In the genomic region with DNA sequence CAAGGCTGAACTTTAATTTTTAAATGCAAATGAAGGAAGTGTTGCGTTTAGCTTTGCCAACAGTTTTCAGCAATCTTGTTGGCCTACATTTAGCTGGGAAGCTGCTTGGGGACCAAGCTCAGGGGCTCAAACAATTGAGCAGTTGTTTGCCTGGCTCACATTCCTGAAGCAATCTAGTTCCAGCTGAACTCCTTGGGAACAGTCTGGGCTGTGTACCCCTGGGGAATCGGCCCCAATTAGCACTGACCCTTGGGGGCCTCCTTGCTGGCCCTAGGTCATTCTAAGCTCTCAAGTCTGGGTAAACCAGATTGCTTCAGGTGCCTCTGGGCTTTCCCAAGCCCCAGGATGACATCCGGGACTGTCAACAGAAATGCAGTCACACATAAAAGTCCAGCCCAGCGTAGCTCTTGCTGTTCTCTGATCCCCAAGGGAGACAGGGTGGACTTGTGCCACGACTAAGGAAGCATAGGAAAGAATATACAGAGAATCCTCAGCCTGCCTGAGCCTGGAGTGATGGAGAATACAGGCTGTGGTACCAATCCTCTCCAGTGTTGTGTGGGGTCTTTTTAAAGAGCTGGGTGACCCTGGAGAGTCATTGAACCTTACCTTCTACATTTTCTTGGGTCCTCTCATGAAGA, we compare ENCODE assay signal across 8 mouse cellular contexts.
DNase-seq lines count a peak whose midpoint lies in the region; ATAC-seq lines count a peak whose summit lies in the region.

No protein-coding gene starts in this region.

- no peaks in the 10 kb centered on the region for H3K36me3 ChIP-seq in heart, embryonic 11.5 days (ENCODE audit: control insufficient read depth, insufficient read depth, low read length)
- H3K36me3 ChIP-seq in forebrain, embryonic 10.5 days (replicated peaks), result no peaks in the 10 kb centered on the region
- no peaks in the 10 kb centered on the region for H3K36me3 ChIP-seq in hindbrain, embryonic 12.5 days
- H3K36me3 ChIP-seq in midbrain, embryonic 14.5 days (ENCODE audit: control insufficient read depth, insufficient read depth, low read length), result no peaks in the 10 kb centered on the region
- no peaks in the 10 kb centered on the region for H3K36me3 ChIP-seq in intestine, embryonic 16.5 days (ENCODE audit: control insufficient read depth, insufficient read depth, low read length)

- no peak overlapping the region for H3K4me2 ChIP-seq in heart, embryonic 11.5 days
- no peak overlapping the region for H3K4me2 ChIP-seq in hindbrain, embryonic 12.5 days (replicated peaks)
- H3K4me2 ChIP-seq in midbrain, embryonic 14.5 days (ENCODE audit: low read length), result no peak overlapping the region
- H3K4me2 ChIP-seq in intestine, embryonic 16.5 days (ENCODE audit: low read depth, low read length), result no peak overlapping the region

- H3K27me3 ChIP-seq in heart, embryonic 11.5 days (ENCODE audit: control insufficient read depth, insufficient read depth, low read length), result no peaks in the 10 kb centered on the region; the same call in 1 of the 2 replicates
- no peaks in the 10 kb centered on the region for H3K27me3 ChIP-seq in forebrain, embryonic 10.5 days (ENCODE audit: poor library complexity, severe bottlenecking)
- H3K27me3 ChIP-seq in hindbrain, embryonic 12.5 days, result no peaks in the 10 kb centered on the region
- H3K27me3 ChIP-seq in midbrain, embryonic 14.5 days (ENCODE audit: control insufficient read depth, insufficient read depth, low read length), result no peaks in the 10 kb centered on the region
- no peaks in the 10 kb centered on the region for H3K27me3 ChIP-seq in intestine, embryonic 16.5 days (replicated peaks; ENCODE audit: control insufficient read depth, insufficient read depth, low read length)

- no peak overlapping the region for H3K9ac ChIP-seq in heart, embryonic 11.5 days (ENCODE audit: low read depth, low read length)
- no peak overlapping the region for H3K9ac ChIP-seq in hindbrain, embryonic 12.5 days
- H3K9ac ChIP-seq in midbrain, embryonic 14.5 days (replicated peaks; ENCODE audit: low read length), result no peak overlapping the region
- H3K9ac ChIP-seq in intestine, embryonic 16.5 days (ENCODE audit: low read depth, low read length), result no peak overlapping the region

- H3K27ac ChIP-seq in heart, embryonic 11.5 days (ENCODE audit: low read depth, low read length), result no peak overlapping the region
- H3K27ac ChIP-seq in forebrain, embryonic 10.5 days, result peak overlapping the region; percentile 91
- peak overlapping the region; percentile 79; the same call in 1 of the 2 replicates for H3K27ac ChIP-seq in hindbrain, embryonic 12.5 days
- H3K27ac ChIP-seq in midbrain, embryonic 14.5 days (replicated peaks; ENCODE audit: low read depth, low read length), result peak overlapping the region; percentile 49; the same call in 1 of the 2 replicates
- H3K27ac ChIP-seq in intestine, embryonic 16.5 days (ENCODE audit: low read length), result no peak overlapping the region

- H3K4me1 ChIP-seq in heart, embryonic 11.5 days (ENCODE audit: control insufficient read depth, insufficient read depth, low read length), result no peaks in the 10 kb centered on the region
- peaks cover 59% of the 10 kb centered on the region for H3K4me1 ChIP-seq in forebrain, embryonic 10.5 days
- peaks cover 38% of the 10 kb centered on the region for H3K4me1 ChIP-seq in hindbrain, embryonic 12.5 days
- H3K4me1 ChIP-seq in midbrain, embryonic 14.5 days (ENCODE audit: control insufficient read depth, insufficient read depth, low read length), result peaks cover 27% of the 10 kb centered on the region
- no peaks in the 10 kb centered on the region for H3K4me1 ChIP-seq in intestine, embryonic 16.5 days (ENCODE audit: control insufficient read depth, insufficient read depth, low read length)

- H3K9me3 ChIP-seq in heart, embryonic 11.5 days (replicated peaks; ENCODE audit: control insufficient read depth, low read length), result no peaks in the 10 kb centered on the region
- no peaks in the 10 kb centered on the region for H3K9me3 ChIP-seq in forebrain, embryonic 10.5 days
- no peaks in the 10 kb centered on the region for H3K9me3 ChIP-seq in hindbrain, embryonic 12.5 days (replicated peaks)
- H3K9me3 ChIP-seq in midbrain, embryonic 14.5 days (ENCODE audit: control insufficient read depth, low read length), result no peaks in the 10 kb centered on the region
- H3K9me3 ChIP-seq in intestine, embryonic 16.5 days (ENCODE audit: control insufficient read depth, low read length), result no peaks in the 10 kb centered on the region

- DNase-seq in heart, adult 18-20 months, result peak; percentile 36 to 56
- DNase-seq in forebrain, embryonic 10.5 days (ENCODE audit: extremely low spot score, low spot score), result peak; percentile 43
- DNase-seq in midbrain, embryonic 14.5 days, result peak; percentile 56
- no peak for DNase-seq in MN1 (ENCODE audit: low spot score)
- no peak for DNase-seq in lung, postnatal 25 days (ENCODE audit: low spot score)

- no peak for ATAC-seq in heart, embryonic 11.5 days (replicated peaks; ENCODE audit: insufficient number of reproducible peaks, low FRiP score, low TSS enrichment)
- ATAC-seq in hindbrain, embryonic 12.5 days (ENCODE audit: low FRiP score), result no peak
- no peak for ATAC-seq in midbrain, embryonic 14.5 days (ENCODE audit: low FRiP score, low TSS enrichment)
- ATAC-seq in intestine, embryonic 16.5 days, result no peak

- 47% methylated on average over 5 of the region's 5 CpGs for WGBS in heart, embryonic 11.5 days (ENCODE audit: insufficient replicate concordance)
- 27% methylated on average over 5 of the region's 5 CpGs for WGBS in forebrain, embryonic 10.5 days
- WGBS in hindbrain, embryonic 12.5 days, result 27% methylated on average over 5 of the region's 5 CpGs
- 32% methylated on average over 5 of the region's 5 CpGs for WGBS in midbrain, embryonic 14.5 days
- WGBS in intestine, embryonic 16.5 days, result 56% methylated on average over 5 of the region's 5 CpGs

- no peak overlapping the region for H3K4me3 ChIP-seq in heart, embryonic 11.5 days (ENCODE audit: low read depth, low read length)
- H3K4me3 ChIP-seq in forebrain, embryonic 10.5 days, result no peak overlapping the region
- H3K4me3 ChIP-seq in hindbrain, embryonic 12.5 days, result no peak overlapping the region
- H3K4me3 ChIP-seq in midbrain, embryonic 14.5 days (replicated peaks; ENCODE audit: low read depth, low read length), result no peak overlapping the region
- no peak overlapping the region for H3K4me3 ChIP-seq in intestine, embryonic 16.5 days (ENCODE audit: low read length)

Comparison
In these comparisons a context has a peak if more than half of its experiments do, and no peak if none do; other contexts are left out.
1. DNase-seq: peak in heart, adult 18-20 months (2 of 2), forebrain, embryonic 10.5 days (single experiment) and midbrain, embryonic 14.5 days (single experiment); none in MN1 (single experiment) and lung, postnatal 25 days (single experiment).
2. H3K27ac ChIP-seq: peak in forebrain, embryonic 10.5 days (single experiment), hindbrain, embryonic 12.5 days (single experiment) and midbrain, embryonic 14.5 days (single experiment); none in heart, embryonic 11.5 days (single experiment) and intestine, embryonic 16.5 days (single experiment).